Comparison of ENCODE assay signal across 17 mouse cellular contexts in the genomic region with DNA sequence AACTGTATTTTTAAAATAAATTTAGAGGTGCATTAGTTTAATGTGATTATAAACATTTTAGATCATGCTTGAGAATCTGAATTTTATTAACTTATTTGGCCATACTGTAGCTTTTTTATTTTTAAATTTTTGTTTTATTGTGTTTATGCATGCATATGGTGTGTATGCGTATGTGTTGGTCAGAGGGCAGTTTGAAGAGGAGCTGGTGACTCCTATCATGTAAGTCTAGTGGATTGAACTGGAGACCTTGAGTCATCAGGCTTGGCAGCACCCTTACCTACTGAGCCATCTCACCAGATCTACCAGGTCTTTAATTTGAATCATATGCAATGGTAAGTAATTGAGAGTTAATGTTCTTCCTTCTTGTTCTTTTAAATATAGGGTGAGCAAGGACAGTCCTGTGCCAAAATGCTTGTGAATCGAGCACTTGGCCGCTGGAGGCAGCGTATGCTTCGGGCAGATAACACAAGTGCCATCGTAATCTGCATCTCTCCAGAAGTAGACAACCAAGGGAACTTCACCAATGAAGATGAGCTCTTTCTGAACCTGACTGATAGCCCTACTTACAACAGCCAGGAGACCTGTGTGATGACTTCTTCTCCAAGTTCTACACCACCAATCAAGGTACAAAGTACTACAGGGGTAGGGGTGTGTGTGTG. TPM values are rescaled to one million over a fixed set of nuclear protein-coding genes. Genes with fewer than 3 reads are reported as not detected.
DNase-seq lines count a peak whose midpoint lies in the region; ATAC-seq and TF ChIP-seq lines count a peak whose summit lies in the region.
"Had no signal": no experiment of that assay in that cellular context is flagged by ENCODE, and none has a peak within 500 bp of the region (broad histone marks: within the 10 kb centered on the region; RNA-seq: fewer than 3 reads in every experiment).

No protein-coding gene starts in this region.

- peaks cover 70% of the 10 kb centered on the region for H3K36me3 ChIP-seq in heart, embryonic 10.5 days
- H3K36me3 ChIP-seq in liver, embryonic 11.5 days (ENCODE audit: control insufficient read depth, insufficient read depth, low read length), result peaks cover 9% of the 10 kb centered on the region; the same call in 1 of the 2 replicates

- no peak overlapping the region for H3K4me3 ChIP-seq in heart, embryonic 10.5 days
- no peak overlapping the region for H3K4me3 ChIP-seq in bone marrow, adult 2 months (replicated peaks; ENCODE audit: control insufficient read depth, low read depth, low read length)
- H3K4me3 ChIP-seq in liver, embryonic 11.5 days (ENCODE audit: low read depth, low read length), result peak overlapping the region; percentile 26
- H3K4me3 ChIP-seq: embryonic facial prominence, embryonic 10.5 days; forebrain, embryonic 10.5 days; hindbrain, embryonic 10.5 days; limb, embryonic 12.5 days; midbrain, embryonic 10.5 days had no signal

- H3K9me3 ChIP-seq in heart, embryonic 10.5 days, result no peaks in the 10 kb centered on the region
- H3K9me3 ChIP-seq in liver, embryonic 11.5 days (ENCODE audit: control insufficient read depth, low read length), result no peaks in the 10 kb centered on the region
- H3K9me3 ChIP-seq: embryonic facial prominence, embryonic 10.5 days; forebrain, embryonic 10.5 days; hindbrain, embryonic 10.5 days; limb, embryonic 12.5 days; midbrain, embryonic 10.5 days had no signal

- H3K27ac ChIP-seq in heart, embryonic 10.5 days, result peak overlapping the region; percentile 44; the same call in 1 of the 2 replicates
- peak overlapping the region; percentile 50; the same call in 1 of the 2 replicates for H3K27ac ChIP-seq in bone marrow, adult 2 months (ENCODE audit: control insufficient read depth, insufficient read depth, low read depth, low read length, poor library complexity)
- peak overlapping the region; percentile 94 for H3K27ac ChIP-seq in liver, embryonic 11.5 days (ENCODE audit: low read depth, low read length)
- H3K27ac ChIP-seq: embryonic facial prominence, embryonic 10.5 days; forebrain, embryonic 10.5 days; hindbrain, embryonic 10.5 days; limb, embryonic 12.5 days; midbrain, embryonic 10.5 days had no signal

- TF ChIP-seq POLR2A in bone marrow, adult 2 months (IDR thresholded peaks at IDR 0.05; ENCODE audit: borderline replicate concordance, control insufficient read depth, low read depth, low read length), result no peak

- peak overlapping the region; percentile 61 for H3K4me2 ChIP-seq in liver, embryonic 11.5 days
- H3K4me2 ChIP-seq: limb, embryonic 12.5 days had no signal

- peak; percentile 94 for ATAC-seq in liver, embryonic 11.5 days (replicated peaks; ENCODE audit: low FRiP score)
- ATAC-seq in inflammation-experienced regulatory T-cells, adult 6 months, result no peak

- no peaks in the 10 kb centered on the region for H3K4me1 ChIP-seq in heart, embryonic 10.5 days
- H3K4me1 ChIP-seq in bone marrow, adult 2 months (ENCODE audit: control insufficient read depth, insufficient read depth, low read length), result no peaks in the 10 kb centered on the region
- H3K4me1 ChIP-seq in liver, embryonic 11.5 days (replicated peaks; ENCODE audit: control insufficient read depth, insufficient read depth, low read length), result peaks cover 7% of the 10 kb centered on the region
- H3K4me1 ChIP-seq: embryonic facial prominence, embryonic 10.5 days; forebrain, embryonic 10.5 days; hindbrain, embryonic 10.5 days; limb, embryonic 12.5 days; midbrain, embryonic 10.5 days had no signal

- peak; percentile 90 for DNase-seq in heart, embryonic 10.5 days (ENCODE audit: low spot score)
- no peak for DNase-seq in heart, adult 18-20 months
- DNase-seq in liver, embryonic 11.5 days (ENCODE audit: low spot score), result no peak
- peak; percentile 32 to 34 for DNase-seq in spleen, postnatal 14 days (ENCODE audit: low spot score in 2 of 2)
- no peak for DNase-seq in left cerebral cortex, postnatal 25 days (ENCODE audit: low spot score in 2 of 2)
- DNase-seq in adrenal gland, postnatal 10 days, result no peak
- DNase-seq: cerebellum, adult 9-11 months; kidney, adult 11 months; lung, postnatal 10 days; right cerebral cortex, postnatal 14 days had no signal

- no peak for TF ChIP-seq CTCF in bone marrow, adult 2 months (IDR thresholded peaks at IDR 0.05; ENCODE audit: control insufficient read depth, insufficient read depth, low read length)

- WGBS in heart, embryonic 10.5 days, result 85% methylated on average over 6 of the region's 6 CpGs
- whole genome bisulfite sequencing in bone marrow, adult 2 months, result 65% methylated on average over 6 of the region's 6 CpGs
- WGBS in liver, embryonic 11.5 days, result 51% methylated on average over 6 of the region's 6 CpGs

- peak overlapping the region; percentile 50 for H3K9ac ChIP-seq in liver, embryonic 11.5 days (ENCODE audit: low read depth, low read length)
- H3K9ac ChIP-seq: limb, embryonic 12.5 days had no signal

- H3K27me3 ChIP-seq in heart, embryonic 10.5 days (ENCODE audit: insufficient read depth, poor library complexity, severe bottlenecking), result no peaks in the 10 kb centered on the region
- no peaks in the 10 kb centered on the region for H3K27me3 ChIP-seq in liver, embryonic 11.5 days (replicated peaks; ENCODE audit: control insufficient read depth, insufficient read depth, low read length)
- H3K27me3 ChIP-seq: limb, embryonic 12.5 days had no signal

- intact Hi-C loops in left cerebral cortex, postnatal 25 days (cut with DNase I), result no loop called here

RNA-seq across cellular contexts. Expression of a gene that starts 13.7 kb away (rescaled TPM):
- 20.1 and 22.4 TPM in 2 replicates for polyA plus RNA-seq in heart, embryonic 10.5 days (2016; fragmentation: Nextera tagmentation; extraction: Ambion mirVana)
- 10 to 100 TPM; 33.6 to 40.6 TPM for total RNA-seq in heart, adult 18-20 months (2021)
- polyA plus RNA-seq in bone marrow, adult 2 months (2011; ENCODE audit: insufficient read depth, insufficient read length, low replicate concordance, missing spikeins), result 19.5 and 21.1 TPM in 2 replicates
- polyA plus RNA-seq in liver, embryonic 11.5 days (2014; fragmentation: Nextera tagmentation; extraction: Ambion mirVana), result 24.8 and 25.8 TPM in 2 replicates
- 10 to 100 TPM; 25.6 to 48.7 (median 33.9) TPM for polyA plus RNA-seq in inflammation-experienced regulatory T-cells, adult 6 months (2017; shearing (Covaris generic))
- 10 to 100 TPM; 65.4 to 69.7 TPM for total RNA-seq in left cerebral cortex, postnatal 25 days (2021)
- 10 to 100 TPM; 33.5 to 40.0 TPM for total RNA-seq in adrenal gland, postnatal 10 days (2021)

RNA-seq across cellular contexts. Expression of a gene that starts 28.3 kb away (rescaled TPM):
- polyA plus RNA-seq in heart, embryonic 10.5 days (2016; fragmentation: Nextera tagmentation; extraction: Ambion mirVana), result 15.0 and 17.7 TPM in 2 replicates
- 1 to 10 TPM; 6.0 to 8.7 TPM for total RNA-seq in heart, adult 18-20 months (2021)
- polyA plus RNA-seq in bone marrow, adult 2 months (2011; ENCODE audit: insufficient read depth, insufficient read length, low replicate concordance, missing spikeins), result 23.8 and 27.4 TPM in 2 replicates
- 19.6 and 19.9 TPM in 2 replicates for polyA plus RNA-seq in liver, embryonic 11.5 days (2014; fragmentation: Nextera tagmentation; extraction: Ambion mirVana)
- polyA plus RNA-seq in inflammation-experienced regulatory T-cells, adult 6 months (2017; shearing (Covaris generic)), result 1 to 10 TPM; 3.7 to 4.2 (median 3.8) TPM
- total RNA-seq in left cerebral cortex, postnatal 25 days (2021), result 10 to 100 TPM; 17.8 to 18.5 TPM
- 10 to 100 TPM; 14.9 to 17.6 TPM for total RNA-seq in adrenal gland, postnatal 10 days (2021)

Comparison
In these comparisons a context has a peak if more than half of its experiments do, and no peak if none do; other contexts are left out.
1. DNase-seq: peak in heart, embryonic 10.5 days (single experiment) and spleen, postnatal 14 days (2 of 2); none in heart, adult 18-20 months (0 of 2), liver, embryonic 11.5 days (single experiment), left cerebral cortex, postnatal 25 days (0 of 2) and adrenal gland, postnatal 10 days (single experiment).
2. H3K27ac ChIP-seq: peak in every context shown above with its lines; median percentile 94 in liver, embryonic 11.5 days; 50 in bone marrow, adult 2 months; 44 in heart, embryonic 10.5 days.